Mouse (Mus musculus) kidney, embryonic 15.5 days (tissue): ENCODE results near the gene Cep97. TPM values are rescaled to one million over a fixed set of nuclear protein-coding genes. Genes with fewer than 3 reads are reported as not detected.

Source experiments
- ATAC-seq: fragments of 200-750 bp; cut with Nextera tagmentation; replicated peaks from 2 replicates; pipeline ENCODE4 v1.8.0; 2017; ENCODE audit warnings: moderate TSS enrichment; ENCODE audit not compliant: low FRiP score
- H3K27ac ChIP-seq: fragments of 300-500 bp; sonication (generic); 2 replicates; pipeline ENCODE4 v1.5.1; 2015; ENCODE audit warnings: mild to moderate bottlenecking, inconsistent platforms
- H3K27me3 ChIP-seq: fragments of 300-500 bp; sonication (generic); 2 replicates; pipeline ENCODE4 v1.6.1; 2015; ENCODE audit warnings: inconsistent platforms
- H3K36me3 ChIP-seq: fragments of 300-500 bp; sonication (generic); 2 replicates; pipeline ENCODE4 v1.6.1; 2015; ENCODE audit warnings: inconsistent platforms
- H3K4me1 ChIP-seq: fragments of 300-500 bp; sonication (generic); 2 replicates; pipeline ENCODE4 v1.6.1; 2015; ENCODE audit warnings: inconsistent platforms
- H3K4me2 ChIP-seq: fragments of 300-500 bp; sonication (generic); 2 replicates; pipeline ENCODE4 v1.6.1; 2015; ENCODE audit warnings: moderate library complexity, mild to moderate bottlenecking, inconsistent platforms
- H3K4me3 ChIP-seq: fragments of 300-500 bp; sonication (generic); replicated peaks from 2 replicates; pipeline ENCODE4 v1.5.1; 2015; ENCODE audit warnings: mild to moderate bottlenecking, inconsistent platforms
- H3K9ac ChIP-seq: fragments of 300-500 bp; sonication (generic); 2 replicates; pipeline ENCODE4 v1.6.1; 2015; ENCODE audit warnings: mild to moderate bottlenecking, inconsistent platforms
- H3K9me3 ChIP-seq: fragments of 300-500 bp; sonication (generic); replicated peaks from 2 replicates; pipeline ENCODE4 v1.6.1; 2016; ENCODE audit warnings: inconsistent platforms
- WGBS: fragments of 180-500 bp; shearing (Covaris S2); methylation state at CpG from one replicate; pipeline ENCODE4 v1.1.7; 2015; ENCODE audit warnings: mixed read lengths; 5-methylcytosine and 5-hydroxymethylcytosine counted together
- polyA plus RNA-seq: library from polyadenylated mRNA; unstranded; fragments of >200 nt; fragmentation: Nextera tagmentation; extraction: Ambion mirVana; gene quantifications from 2 replicates; pipeline ENCODE4 v1.2.1, GENCODE M21; 2015

The Cep97 gene
- polyA plus RNA-seq, 1 experiment from 2014 or later: 13.7 TPM

DNA sequence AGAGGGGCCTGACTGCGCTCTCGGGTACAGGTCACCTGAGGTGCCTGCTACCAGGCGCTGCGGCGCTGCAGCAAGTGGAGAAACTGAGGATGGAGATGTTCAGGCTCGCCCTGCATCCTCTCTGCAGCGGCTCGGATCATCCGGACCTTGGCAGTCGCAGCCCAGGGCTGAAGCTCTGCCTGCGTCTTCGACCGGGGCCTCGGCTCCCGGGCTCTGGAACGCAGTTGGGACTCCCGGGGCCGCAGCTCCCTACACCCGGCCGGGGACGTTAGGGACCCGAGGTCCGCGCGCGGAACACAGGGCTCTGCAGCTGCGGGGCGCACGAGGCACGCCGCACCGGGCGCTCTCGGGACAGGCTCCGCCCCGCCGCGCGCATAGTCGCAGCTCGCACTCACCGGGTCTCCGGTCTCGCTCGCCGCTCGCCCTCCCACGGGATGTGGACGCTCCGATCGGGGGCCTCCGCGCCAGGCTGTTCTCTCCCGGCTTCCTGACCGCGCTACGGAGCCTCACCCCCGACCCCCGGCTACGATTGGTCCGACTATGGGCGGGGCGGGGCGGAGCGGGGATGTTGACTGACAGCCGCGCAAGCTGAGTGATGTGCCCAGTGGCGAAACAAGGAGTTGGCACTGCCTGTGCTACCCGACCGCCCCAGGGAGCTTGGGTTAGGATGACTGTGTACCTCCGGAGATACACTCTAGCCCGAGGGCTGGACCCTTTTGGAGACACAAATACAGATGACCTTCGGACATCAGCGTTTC is 39.6 kb downstream of the Cep97 start, which contains the start of gene Nxpe3:
Gene Nxpe3 (minus strand): TSS at position 393 of the 758 bp plus-strand sequence.
- Histone ChIP-seq H3K27me3 (no peaks in the 10 kb centered on the region), H3K9ac (peak within 1 kb of the TSS; percentile 75), H3K4me1 (peaks cover 22% of the 10 kb centered on the region), H3K9me3 (no peaks in the 10 kb centered on the region), H3K36me3 (no peaks in the 10 kb centered on the region), H3K4me2 (peak within 1 kb of the TSS; percentile 90), H3K27ac (peak within 1 kb of the TSS; percentile 89), H3K4me3 (peak within 1 kb of the TSS; percentile 86)
- WGBS: under 1% methylated on average over 74 of the region's 74 CpGs
- ATAC-seq: peak; percentile 94

DNA sequence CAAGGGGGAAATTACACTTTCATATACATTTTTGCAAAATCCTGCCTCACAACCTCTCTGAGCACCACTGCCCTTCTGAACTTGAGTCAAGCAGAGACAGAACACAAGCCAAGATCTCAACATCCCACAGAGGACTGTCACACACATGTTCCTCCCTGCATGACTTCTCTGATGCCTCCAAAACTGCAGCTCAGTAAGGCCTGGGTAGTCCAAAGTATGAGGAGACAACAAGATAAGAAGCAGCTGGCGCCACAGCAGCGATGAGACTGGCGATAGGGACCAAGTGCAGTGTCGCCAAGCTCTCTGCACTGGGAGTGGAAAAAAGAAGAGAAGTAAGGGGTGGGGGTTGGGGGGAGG is 40.1 kb downstream of the Cep97 start:
- Histone ChIP-seq H3K27ac (peak overlapping the region; percentile 89), H3K4me1 (peaks cover 22% of the 10 kb centered on the region), H3K36me3 (peaks cover 5% of the 10 kb centered on the region; the same call in 1 of the 2 replicates), H3K9ac (peak overlapping the region; percentile 75), H3K4me2 (peak overlapping the region; percentile 90), H3K4me3 (peak overlapping the region; percentile 86), H3K27me3 (no peaks in the 10 kb centered on the region), H3K9me3 (no peaks in the 10 kb centered on the region)
- peak; percentile 40 for ATAC-seq
- 0% methylated on average over 4 of the region's 4 CpGs for WGBS

DNA sequence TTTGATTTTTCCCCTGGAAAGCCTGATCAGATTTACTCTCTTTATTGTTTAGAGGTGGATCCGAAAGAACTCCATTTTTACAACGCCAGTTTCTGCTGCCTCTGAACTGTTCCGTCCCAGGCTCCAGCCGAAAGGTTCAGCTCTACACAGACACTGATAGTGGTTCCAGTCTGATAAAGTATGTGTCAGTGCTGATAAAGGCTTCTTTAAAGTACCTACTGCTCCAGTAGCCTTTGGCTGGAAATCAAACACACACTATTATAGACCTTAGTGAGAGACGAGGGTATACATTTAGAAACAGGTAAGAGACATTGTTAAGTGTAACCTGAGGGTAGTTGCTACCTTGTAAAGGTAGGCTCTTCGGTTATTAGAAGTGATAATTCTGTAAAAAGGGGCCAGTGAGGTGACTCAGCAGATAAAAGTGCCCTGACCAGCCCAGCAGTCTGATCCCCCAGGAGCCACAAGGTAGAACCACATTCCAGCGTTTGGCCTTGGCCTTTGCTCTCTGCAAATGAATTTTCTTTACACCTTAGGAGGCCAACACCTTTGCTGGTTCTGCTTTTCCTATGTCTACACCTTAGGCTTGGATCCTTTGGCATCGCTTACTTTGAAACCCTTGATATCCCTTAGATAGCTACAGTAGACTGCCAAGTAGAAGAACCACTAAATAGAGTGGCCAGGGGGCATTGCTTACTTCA is 41.1 kb downstream of the Cep97 start:
- no peak for ATAC-seq
- Histone ChIP-seq H3K36me3 (peaks cover 13% of the 10 kb centered on the region; the same call in 1 of the 2 replicates), H3K9ac (no peak overlapping the region), H3K9me3 (no peaks in the 10 kb centered on the region), H3K4me2 (peak overlapping the region; percentile 90), H3K27me3 (no peaks in the 10 kb centered on the region), H3K27ac (no peak overlapping the region), H3K4me1 (peaks cover 22% of the 10 kb centered on the region), H3K4me3 (no peak overlapping the region)
- 85% methylated on average over 8 of the region's 8 CpGs for WGBS

DNA sequence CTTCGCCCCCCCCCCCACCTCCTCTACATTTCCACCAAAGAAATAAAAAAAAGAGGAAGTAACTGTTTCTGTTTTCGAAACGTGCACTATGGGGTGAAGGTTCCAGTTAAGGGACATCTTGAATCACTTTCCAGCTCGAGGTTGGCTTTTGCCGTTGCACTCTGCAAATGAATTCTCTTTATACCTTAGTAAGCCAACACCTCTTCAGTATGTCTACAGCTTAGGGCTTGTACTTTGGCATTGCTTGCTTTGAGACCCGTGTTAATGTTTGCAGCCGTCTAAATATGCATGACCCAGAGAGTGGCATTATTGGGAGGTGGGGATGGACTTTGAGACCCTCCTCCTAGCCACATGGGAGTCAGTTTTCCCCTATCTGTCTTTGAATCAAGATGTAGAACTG is 42.2 kb downstream of the Cep97 start:
- WGBS: 60% methylated on average over 7 of the region's 7 CpGs
- H3K27ac ChIP-seq: no peak overlapping the region
- H3K27me3 ChIP-seq: no peaks in the 10 kb centered on the region
- H3K9me3 ChIP-seq: no peaks in the 10 kb centered on the region
- no peak overlapping the region for H3K4me2 ChIP-seq
- H3K9ac ChIP-seq: no peak overlapping the region
- H3K4me3 ChIP-seq: no peak overlapping the region
- ATAC-seq: no peak
- peaks cover 20% of the 10 kb centered on the region; the same call in 1 of the 2 replicates for H3K36me3 ChIP-seq
- H3K4me1 ChIP-seq: peaks cover 22% of the 10 kb centered on the region

DNA sequence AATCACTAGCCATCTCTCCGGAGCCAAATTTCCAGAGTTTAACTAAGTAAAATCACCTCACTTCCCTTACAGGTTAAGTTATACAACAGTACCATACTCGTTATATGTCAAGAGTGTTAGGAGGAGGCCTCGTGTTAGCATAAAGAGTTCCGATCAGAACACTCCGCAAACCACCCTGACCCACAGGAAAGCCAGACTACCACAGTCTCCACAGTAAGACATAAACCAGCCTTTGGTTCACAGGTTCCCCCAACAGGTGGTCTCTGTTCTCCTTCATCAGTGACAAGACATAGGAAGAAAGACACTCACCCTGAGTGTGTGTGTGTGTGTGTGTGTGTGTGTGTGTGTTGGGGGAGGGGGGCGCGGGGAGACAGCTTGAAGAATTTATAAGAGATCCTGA is 43.3 kb downstream of the Cep97 start:
- H3K36me3 ChIP-seq: peaks cover 20% of the 10 kb centered on the region; the same call in 1 of the 2 replicates
- no peaks in the 10 kb centered on the region for H3K27me3 ChIP-seq
- no peak for ATAC-seq
- no peak overlapping the region for H3K9ac ChIP-seq
- H3K4me3 ChIP-seq: no peak overlapping the region
- H3K27ac ChIP-seq: no peak overlapping the region
- WGBS: 92% methylated on average over 7 of the region's 7 CpGs
- no peaks in the 10 kb centered on the region for H3K9me3 ChIP-seq
- peaks cover 22% of the 10 kb centered on the region for H3K4me1 ChIP-seq
- H3K4me2 ChIP-seq: no peak overlapping the region

DNA sequence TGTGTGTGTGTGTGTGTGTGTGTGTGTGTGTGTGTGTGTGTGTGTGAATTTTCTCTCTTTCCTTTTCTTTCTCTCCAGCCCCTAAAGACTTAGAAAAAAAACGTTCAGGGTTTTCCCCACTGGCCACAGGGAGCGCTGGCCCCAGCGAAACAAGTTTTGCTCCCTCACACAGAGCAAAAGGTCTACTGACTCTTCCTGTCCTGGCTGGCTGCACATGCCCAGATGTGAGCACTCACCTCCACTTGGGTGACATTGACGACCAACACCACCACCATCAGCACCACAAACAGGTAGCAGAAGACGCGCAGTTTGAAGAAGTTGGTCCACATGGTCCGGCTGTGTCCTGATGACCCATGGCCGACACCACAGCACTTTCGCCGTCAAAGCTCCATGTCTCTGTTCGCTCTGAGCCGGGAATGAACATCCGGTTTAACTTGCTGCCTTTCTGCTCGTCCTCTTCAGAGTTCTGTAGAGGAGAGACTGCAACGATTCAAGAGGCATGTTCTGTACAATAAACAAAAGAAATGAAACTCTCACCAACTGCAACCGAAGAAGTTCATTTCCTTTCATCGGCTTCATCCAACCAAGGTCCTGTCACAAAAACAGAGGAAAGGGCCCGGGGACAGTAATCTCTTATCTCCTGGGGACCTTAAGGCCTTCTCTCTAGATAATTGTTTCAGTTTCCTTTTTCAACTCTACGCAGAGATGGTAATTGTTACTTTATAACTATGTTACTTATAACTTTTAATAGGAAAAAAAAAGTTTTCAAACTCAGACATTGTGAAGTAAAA is 44.1 kb downstream of the Cep97 start:
- Histone ChIP-seq H3K4me2 (no peak overlapping the region), H3K36me3 (peaks cover 20% of the 10 kb centered on the region; the same call in 1 of the 2 replicates), H3K27me3 (no peaks in the 10 kb centered on the region), H3K4me3 (no peak overlapping the region), H3K27ac (no peak overlapping the region), H3K9me3 (no peaks in the 10 kb centered on the region), H3K9ac (no peak overlapping the region), H3K4me1 (peaks cover 18% of the 10 kb centered on the region)
- ATAC-seq: no peak
- 90% methylated on average over 19 of the region's 19 CpGs for WGBS

DNA sequence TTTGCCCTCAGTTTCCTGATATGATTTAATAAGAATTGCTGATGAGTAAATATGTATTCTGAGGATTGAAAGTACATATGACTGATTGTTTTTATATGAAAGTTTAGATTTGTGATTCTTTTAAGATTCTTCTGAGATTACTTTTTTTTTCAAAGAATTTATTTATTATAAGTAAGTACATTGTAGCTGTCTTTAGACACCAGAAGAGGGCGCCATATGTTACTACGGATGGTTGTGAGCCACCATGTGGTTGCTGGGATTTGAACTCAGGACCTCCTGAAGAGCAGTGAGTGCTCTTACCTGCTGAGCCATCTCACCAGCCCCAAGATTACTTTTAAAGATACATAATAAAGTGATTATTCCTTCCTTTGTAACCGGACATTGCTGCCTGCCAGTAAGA is 45.2 kb downstream of the Cep97 start:
- no peak for ATAC-seq
- no peak overlapping the region for H3K4me2 ChIP-seq
- no peak overlapping the region for H3K27ac ChIP-seq
- no peaks in the 10 kb centered on the region for H3K9me3 ChIP-seq
- H3K36me3 ChIP-seq: peaks cover 25% of the 10 kb centered on the region; the same call in 1 of the 2 replicates
- H3K27me3 ChIP-seq: no peaks in the 10 kb centered on the region
- no peak overlapping the region for H3K9ac ChIP-seq
- H3K4me3 ChIP-seq: no peak overlapping the region
- WGBS: 86% methylated on average over 3 of the region's 3 CpGs
- H3K4me1 ChIP-seq: peaks cover 12% of the 10 kb centered on the region

DNA sequence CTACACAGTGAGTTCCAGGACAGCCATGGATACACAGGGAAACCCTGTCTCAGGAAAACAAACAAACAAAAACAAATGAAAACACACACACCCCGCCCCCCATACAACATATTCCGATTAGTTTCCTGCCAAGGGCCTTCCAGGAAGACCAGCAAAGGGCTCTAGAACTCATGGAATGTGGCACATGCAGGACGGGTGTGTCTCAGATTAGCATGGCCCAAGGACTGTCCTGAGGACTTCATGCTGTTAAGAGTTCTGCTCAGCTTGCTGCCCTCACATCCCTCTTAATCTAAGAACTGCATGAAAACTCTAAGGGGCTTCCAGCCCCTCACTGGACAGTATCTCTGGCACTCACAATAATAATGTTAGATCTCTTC is 46.1 kb downstream of the Cep97 start:
- no peaks in the 10 kb centered on the region for H3K27me3 ChIP-seq
- 85% methylated on average over 3 of the region's 3 CpGs for WGBS
- H3K9me3 ChIP-seq: no peaks in the 10 kb centered on the region
- H3K9ac ChIP-seq: no peak overlapping the region
- peaks cover 27% of the 10 kb centered on the region; the same call in 1 of the 2 replicates for H3K36me3 ChIP-seq
- ATAC-seq: no peak
- no peak overlapping the region for H3K27ac ChIP-seq
- peaks cover 3% of the 10 kb centered on the region; the same call in 1 of the 2 replicates for H3K4me1 ChIP-seq
- H3K4me3 ChIP-seq: no peak overlapping the region
- no peak overlapping the region for H3K4me2 ChIP-seq

DNA sequence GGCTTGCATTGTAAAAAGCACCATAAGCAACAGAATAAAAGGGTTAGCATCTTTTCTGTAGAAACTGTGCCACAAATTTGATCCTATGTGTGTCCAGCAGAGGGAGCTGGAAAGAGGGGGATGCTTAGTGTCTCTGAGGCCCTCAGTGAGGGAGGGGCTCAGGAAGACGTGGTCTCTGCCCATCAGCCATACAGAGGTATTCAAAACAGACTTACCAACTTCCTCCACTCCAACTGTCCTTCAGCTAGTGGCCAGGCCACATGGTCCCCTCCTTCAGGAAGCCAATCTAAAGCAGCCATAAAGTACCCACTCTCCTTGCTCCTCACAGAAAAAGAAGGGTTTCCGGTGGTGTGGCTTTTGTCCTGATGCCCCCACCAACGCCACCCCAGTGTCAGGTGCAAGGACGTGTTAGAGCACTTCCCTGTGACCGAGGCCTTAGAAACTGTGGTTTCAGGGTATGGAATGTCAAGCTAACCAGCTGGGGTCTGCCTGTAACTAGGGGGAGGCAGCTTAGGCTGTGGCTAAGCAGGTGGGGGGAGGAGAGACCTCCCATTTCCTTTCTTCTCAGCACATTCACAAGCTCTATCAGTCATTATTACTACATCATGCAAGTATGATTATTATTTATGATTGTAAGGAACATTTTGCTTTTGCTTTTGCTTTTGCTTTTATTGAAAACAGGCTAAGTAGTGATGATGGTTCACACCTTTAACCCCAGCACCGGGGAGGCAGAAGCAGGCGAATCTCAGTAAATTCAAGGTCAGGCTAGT is 46.7 kb downstream of the Cep97 start:
- ATAC-seq: no peak
- no peaks in the 10 kb centered on the region for H3K27me3 ChIP-seq
- H3K27ac ChIP-seq: no peak overlapping the region
- H3K9ac ChIP-seq: no peak overlapping the region
- no peak overlapping the region for H3K4me2 ChIP-seq
- peaks cover 27% of the 10 kb centered on the region; the same call in 1 of the 2 replicates for H3K36me3 ChIP-seq
- no peaks in the 10 kb centered on the region for H3K9me3 ChIP-seq
- WGBS: 68% methylated on average over 7 of the region's 7 CpGs
- H3K4me3 ChIP-seq: no peak overlapping the region
- 0 out of 2 replicates have a peak, but pooled peaks cover 3% of the 10 kb centered on the region for H3K4me1 ChIP-seq

DNA sequence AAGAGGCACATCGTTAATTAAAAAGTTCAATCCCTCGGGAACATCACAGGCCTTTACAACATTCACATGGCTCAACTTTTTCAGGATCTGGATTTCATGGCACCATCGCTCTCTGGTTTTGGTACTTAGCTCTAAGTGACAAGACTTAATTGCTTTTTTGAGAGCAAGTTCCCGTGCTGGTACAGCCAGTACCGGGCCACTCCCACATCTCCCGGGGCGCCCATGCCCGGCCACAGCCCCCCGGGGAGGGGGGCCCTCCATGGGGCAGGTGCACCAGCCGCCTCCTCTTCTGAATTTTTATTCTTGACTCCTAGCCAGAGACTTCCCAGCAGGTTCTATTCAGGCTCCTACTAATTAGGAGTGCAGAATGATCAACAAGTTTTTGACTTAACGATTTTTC is 50.4 kb downstream of the Cep97 start:
- H3K4me3 ChIP-seq: no peak overlapping the region
- peaks cover 21% of the 10 kb centered on the region; the same call in 1 of the 2 replicates for H3K36me3 ChIP-seq
- no peaks in the 10 kb centered on the region for H3K4me1 ChIP-seq
- no peak overlapping the region for H3K9ac ChIP-seq
- no peaks in the 10 kb centered on the region for H3K9me3 ChIP-seq
- no peak for ATAC-seq
- no peak overlapping the region for H3K27ac ChIP-seq
- H3K4me2 ChIP-seq: no peak overlapping the region
- WGBS: 74% methylated on average over 11 of the region's 11 CpGs
- no peaks in the 10 kb centered on the region for H3K27me3 ChIP-seq

DNA sequence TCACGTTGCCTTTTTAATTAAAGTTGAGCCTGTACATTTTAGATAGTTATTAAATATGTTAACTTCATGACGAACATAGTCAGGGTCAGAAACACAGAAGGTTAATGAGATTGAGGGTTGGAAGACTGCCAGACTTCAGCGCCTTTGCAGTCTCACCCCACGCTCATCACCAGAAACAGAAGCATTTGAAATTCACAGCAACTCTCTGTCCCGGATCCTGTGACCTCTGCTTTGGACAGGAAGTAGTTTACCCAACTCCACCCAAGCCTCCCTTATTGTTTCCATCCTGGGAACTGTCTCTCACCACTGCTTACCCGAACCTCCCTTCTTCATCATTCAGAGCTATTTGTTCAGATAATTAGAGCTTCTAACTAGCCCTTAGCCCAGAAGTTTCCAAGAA is 58.6 kb downstream of the Cep97 start:
- no peak overlapping the region for H3K4me3 ChIP-seq

More for the DNA sequence above, 58.6 kb downstream of the Cep97 start:
- Histone ChIP-seq H3K4me2 (no peak overlapping the region), H3K27ac (no peak overlapping the region), H3K9ac (no peak overlapping the region), H3K4me1 (no peaks in the 10 kb centered on the region), H3K36me3 (no peaks in the 10 kb centered on the region), H3K9me3 (no peaks in the 10 kb centered on the region), H3K27me3 (no peaks in the 10 kb centered on the region)
- ATAC-seq: no peak
- WGBS: 47% methylated on average over 6 of the region's 6 CpGs
